26 mouse cellular contexts compared by ENCODE assay signal in the genomic region with DNA sequence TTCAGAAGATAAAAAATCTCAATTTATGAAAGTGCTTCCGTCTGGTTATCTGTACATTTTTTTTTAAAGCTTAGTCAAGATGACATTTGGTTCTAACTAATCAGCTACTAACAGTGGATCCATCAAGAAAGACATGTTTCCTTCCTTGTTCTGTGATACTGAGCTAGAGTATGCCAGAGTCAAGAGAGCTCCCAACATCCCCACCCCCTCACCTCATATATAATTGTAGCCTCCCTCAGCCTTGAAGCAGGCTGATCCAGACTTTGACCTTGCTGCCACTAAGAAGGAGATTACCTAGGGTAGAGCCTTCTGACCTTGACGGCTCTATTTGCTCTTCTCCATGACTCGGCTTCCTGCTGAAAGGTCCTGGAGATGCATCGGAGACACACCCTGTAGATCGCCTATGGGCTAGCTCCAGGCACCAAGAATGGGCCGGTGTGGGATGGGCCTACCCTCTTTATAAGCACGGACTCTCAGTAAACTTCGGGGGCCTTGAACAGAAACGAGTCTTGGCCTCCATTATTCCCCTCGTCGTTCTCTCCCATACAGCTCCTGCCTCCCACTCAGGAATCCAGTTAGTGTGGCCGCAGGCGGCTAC. TPM values are rescaled to one million over a fixed set of nuclear protein-coding genes. Genes with fewer than 3 reads are reported as not detected.
DNase-seq lines count a peak whose midpoint lies in the region; ATAC-seq and TF ChIP-seq lines count a peak whose summit lies in the region.
"Had no signal": no experiment of that assay in that cellular context is flagged by ENCODE, and none has a peak within 500 bp of the region (broad histone marks: within the 10 kb centered on the region; RNA-seq: fewer than 3 reads in every experiment).

No protein-coding gene starts in this region.

- no peaks in the 10 kb centered on the region for H3K4me1 ChIP-seq in intestine, embryonic 14.5 days (replicated peaks; ENCODE audit: control insufficient read depth, insufficient read depth, low read length)
- H3K4me1 ChIP-seq in intestine, postnatal 0 days (replicated peaks; ENCODE audit: control insufficient read depth, insufficient read depth, low read length) = no peaks in the 10 kb centered on the region
- H3K4me1 ChIP-seq in midbrain, embryonic 10.5 days = no peaks in the 10 kb centered on the region
- H3K4me1 ChIP-seq: forebrain, embryonic 15.5 days had no signal

- no peak overlapping the region for H3K4me3 ChIP-seq in intestine, embryonic 14.5 days (ENCODE audit: low read depth, low read length)
- H3K4me3 ChIP-seq in intestine, postnatal 0 days (ENCODE audit: low read depth, low read length) = no peak overlapping the region
- H3K4me3 ChIP-seq in midbrain, embryonic 10.5 days = no peak overlapping the region
- H3K4me3 ChIP-seq: embryonic facial prominence, embryonic 10.5 days; embryonic facial prominence, embryonic 13.5 days; erythroblast, embryonic 14.5 days; forebrain, embryonic 12.5 days; forebrain, embryonic 15.5 days had no signal

- intact Hi-C loops in gastrocnemius, postnatal 36 days (cut with DNase I) = no loop called here

- no peak overlapping the region for H3K9ac ChIP-seq in intestine, embryonic 14.5 days (ENCODE audit: low read length)
- no peak overlapping the region for H3K9ac ChIP-seq in intestine, postnatal 0 days (ENCODE audit: low read depth, low read length)
- H3K9ac ChIP-seq: embryonic facial prominence, embryonic 13.5 days; forebrain, embryonic 12.5 days; forebrain, embryonic 15.5 days; hindbrain, embryonic 14.5 days had no signal

- no peak overlapping the region for H3K4me2 ChIP-seq in intestine, embryonic 14.5 days (ENCODE audit: low read length)
- H3K4me2 ChIP-seq in intestine, postnatal 0 days (replicated peaks; ENCODE audit: low read depth) = no peak overlapping the region
- H3K4me2 ChIP-seq: embryonic facial prominence, embryonic 13.5 days; forebrain, embryonic 12.5 days; forebrain, embryonic 15.5 days; heart, embryonic 11.5 days; hindbrain, embryonic 14.5 days had no signal

- no peaks in the 10 kb centered on the region for H3K9me3 ChIP-seq in intestine, embryonic 14.5 days (ENCODE audit: control insufficient read depth, low read length)
- H3K9me3 ChIP-seq in intestine, postnatal 0 days (ENCODE audit: control insufficient read depth) = no peaks in the 10 kb centered on the region
- H3K9me3 ChIP-seq in midbrain, embryonic 10.5 days (replicated peaks) = peaks cover 7% of the 10 kb centered on the region; the same call in 1 of the 2 replicates
- H3K9me3 ChIP-seq: forebrain, embryonic 15.5 days had no signal

- no peaks in the 10 kb centered on the region for H3K27me3 ChIP-seq in intestine, embryonic 14.5 days (replicated peaks; ENCODE audit: control insufficient read depth, insufficient read depth, low read length)
- H3K27me3 ChIP-seq in intestine, postnatal 0 days (replicated peaks; ENCODE audit: control insufficient read depth, insufficient read depth, low read length) = no peaks in the 10 kb centered on the region
- H3K27me3 ChIP-seq in midbrain, embryonic 10.5 days (ENCODE audit: low read depth, poor library complexity, severe bottlenecking) = no peaks in the 10 kb centered on the region
- H3K27me3 ChIP-seq: embryonic facial prominence, embryonic 13.5 days; forebrain, embryonic 12.5 days; forebrain, embryonic 15.5 days had no signal

- DNase-seq in R1 (ENCODE audit: low read depth, low spot score) = peak; percentile 61
- DNase-seq in intestine, embryonic 14.5 days (ENCODE audit: low spot score) = no peak
- peak; percentile 29 for DNase-seq in yolk sac, embryonic 10.5 days (ENCODE audit: low spot score)
- no peak for DNase-seq in right cerebral cortex, postnatal 4 days
- no peak for DNase-seq in gastrocnemius, postnatal 36 days
- no peak for DNase-seq in midbrain, embryonic 10.5 days (ENCODE audit: low spot score)
- DNase-seq: adrenal gland, adult 8-10 months; adrenal gland, postnatal 25 days; cerebellum, adult 11-12 months; cerebellum, adult 8-10 months; cerebellum, postnatal 10 days; cerebellum, postnatal 36 days; embryo, embryonic 11 days; gastrocnemius, postnatal 25 days; heart, adult 11 months; heart, postnatal 36 days; kidney, adult 11 months had no signal

- ATAC-seq in intestine, embryonic 14.5 days (replicated peaks; ENCODE audit: low FRiP score, low TSS enrichment, low read depth) = peak; percentile 53; the same call in 1 of the 2 replicates
- ATAC-seq in intestine, postnatal 0 days = peak; percentile 71
- ATAC-seq: CD4-positive, CD25-positive, alpha-beta regulatory T cell, adult 4 months; forebrain, embryonic 15.5 days had no signal

- 87% methylated on average over 13 of the region's 13 CpGs for WGBS in intestine, embryonic 14.5 days
- 62% methylated on average over 13 of the region's 13 CpGs for WGBS in intestine, postnatal 0 days
- WGBS in midbrain, embryonic 10.5 days = 92% methylated on average over 13 of the region's 13 CpGs

- TF ChIP-seq CTCF in intestine, postnatal 0 days (IDR thresholded peaks at IDR 0.05; ENCODE audit: low read depth) = no peak

- H3K27ac ChIP-seq in intestine, embryonic 14.5 days (ENCODE audit: low read depth) = no peak overlapping the region
- H3K27ac ChIP-seq in intestine, postnatal 0 days (ENCODE audit: low read depth, low read length) = no peak overlapping the region
- no peak overlapping the region for H3K27ac ChIP-seq in midbrain, embryonic 10.5 days (replicated peaks)
- H3K27ac ChIP-seq: embryonic facial prominence, embryonic 10.5 days; embryonic facial prominence, embryonic 13.5 days; forebrain, embryonic 12.5 days; forebrain, embryonic 15.5 days; hindbrain, embryonic 14.5 days had no signal

- H3K36me3 ChIP-seq in intestine, embryonic 14.5 days (ENCODE audit: control insufficient read depth, insufficient read depth, low read length) = no peaks in the 10 kb centered on the region
- no peaks in the 10 kb centered on the region for H3K36me3 ChIP-seq in intestine, postnatal 0 days (ENCODE audit: control insufficient read depth, insufficient read depth)
- no peaks in the 10 kb centered on the region for H3K36me3 ChIP-seq in midbrain, embryonic 10.5 days
- H3K36me3 ChIP-seq: embryonic facial prominence, embryonic 10.5 days; embryonic facial prominence, embryonic 13.5 days; forebrain, embryonic 12.5 days; forebrain, embryonic 15.5 days had no signal

RNA-seq across cellular contexts. Expression of gene Ubl3, which starts 27.9 kb away (rescaled TPM):
- 69.3 and 75.4 TPM in 2 replicates for polyA plus RNA-seq in intestine, embryonic 14.5 days (2014; fragmentation: Nextera tagmentation; extraction: Ambion mirVana)
- 87.7 and 92.6 TPM in 2 replicates for polyA plus RNA-seq in intestine, postnatal 0 days (2015; fragmentation: Nextera tagmentation; extraction: Ambion mirVana)
- 100 to 1,000 TPM; 103 to 116 TPM for total RNA-seq in gastrocnemius, postnatal 36 days (2021)
- polyA plus RNA-seq in midbrain, embryonic 10.5 days (2016; fragmentation: Nextera tagmentation; extraction: Ambion mirVana) = 52.5 and 52.7 TPM in 2 replicates

Comparison
In these comparisons a context has a peak if more than half of its experiments do, and no peak if none do; other contexts are left out.
1. DNase-seq: peak in R1 (single experiment) and yolk sac, embryonic 10.5 days (single experiment); none in intestine, embryonic 14.5 days (single experiment), right cerebral cortex, postnatal 4 days (single experiment), gastrocnemius, postnatal 36 days (0 of 2) and midbrain, embryonic 10.5 days (single experiment).